Mouse (Mus musculus) stomach, postnatal 0 days (tissue): ENCODE measurements at regions not wholly inside any gene's neighbourhood (a gene's known extent, or its start where the extent isn't known, plus 50 kb on each side); places are given as distances from the start of the nearest gene placed in this dataset.

ENCODE experiments used
- ATAC-seq: fragments of 200-750 bp; cut with Nextera tagmentation; 2 replicates; pipeline ENCODE4 v1.8.0; 2017; ENCODE audit not compliant: low FRiP score, low TSS enrichment
- DNase-seq: peaks from one replicate; pipeline ENCODE4 v3.0.0-alpha.2; 2016; ENCODE audit warnings: low spot score
- H3K27ac ChIP-seq: fragments of 300-500 bp; sonication (generic); replicated peaks from 2 replicates; pipeline ENCODE4 v1.5.1; 2014; ENCODE audit warnings: mild to moderate bottlenecking, control low read depth
- H3K27me3 ChIP-seq: fragments of 300-500 bp; sonication (generic); 2 replicates; pipeline ENCODE4 v1.6.1; 2014; ENCODE audit warnings: low read length; ENCODE audit not compliant: control insufficient read depth, insufficient read depth
- H3K36me3 ChIP-seq: fragments of 300-500 bp; sonication (generic); 2 replicates; pipeline ENCODE4 v1.6.1; 2014; ENCODE audit warnings: low read length, mixed read lengths; ENCODE audit not compliant: control insufficient read depth, insufficient read depth
- H3K4me1 ChIP-seq: fragments of 300-500 bp; sonication (generic); replicated peaks from 2 replicates; pipeline ENCODE4 v1.6.1; 2014; ENCODE audit warnings: antibody characterized with exemption; ENCODE audit not compliant: control insufficient read depth, insufficient read depth
- H3K4me2 ChIP-seq: fragments of 300-500 bp; sonication (generic); replicated peaks from 2 replicates; pipeline ENCODE4 v1.6.1; 2014; ENCODE audit warnings: low read depth, mild to moderate bottlenecking, control low read depth, moderate library complexity
- H3K4me3 ChIP-seq: fragments of 300-500 bp; sonication (generic); 2 replicates; pipeline ENCODE4 v1.5.1; 2014; ENCODE audit warnings: low read depth, low read length, control low read depth
- H3K9ac ChIP-seq: fragments of 300-500 bp; sonication (generic); 2 replicates; pipeline ENCODE4 v1.6.1; 2014; ENCODE audit warnings: mild to moderate bottlenecking, low read length, control low read depth, mixed read lengths
- H3K9me3 ChIP-seq: fragments of 300-500 bp; sonication (generic); 2 replicates; pipeline ENCODE4 v1.6.1; 2016; ENCODE audit warnings: low read length; ENCODE audit not compliant: control insufficient read depth
- CTCF ChIP-seq: IDR thresholded peaks from 2 replicates; pipeline ENCODE4 v1.5.1; 2016; ENCODE audit warnings: antibody characterized with exemption, low read depth, mild to moderate bottlenecking, moderate library complexity
- EP300 ChIP-seq: optimal IDR thresholded peaks from 2 replicates; pipeline ENCODE3; 2016; ENCODE audit warnings: antibody characterized with exemption
- WGBS: fragments of 180-500 bp; shearing (Covaris S2); extraction: QIAGEN DNeasy Blood & Tissue Kit; methylation state at CpG from one replicate; pipeline ENCODE4 v1.1.7; 2014; 5-methylcytosine and 5-hydroxymethylcytosine counted together

- Histone ChIP-seq H3K4me2 (no peak overlapping the region), H3K27ac (no peak overlapping the region), H3K4me3 (no peak overlapping the region), H3K9me3 (no peaks in the 10 kb centered on the region), H3K9ac (no peak overlapping the region), H3K4me1 (no peaks in the 10 kb centered on the region), H3K27me3 (no peaks in the 10 kb centered on the region), H3K36me3 (no peaks in the 10 kb centered on the region)
- TF ChIP-seq CTCF (no peak), EP300 (no peak)
- 52% methylated on average over 13 of the region's 13 CpGs for WGBS
- DNase-seq (no peak), ATAC-seq (no peak)
Observed at GRCm38 (mm10) chr3:147963698-147964476, 1026.5 kb downstream of the Adgrl2 start.

GRCm38 (mm10) chr3:147948041-147948592, 1042.2 kb downstream of the Adgrl2 start:
- Histone ChIP-seq H3K27ac (no peak overlapping the region), H3K27me3 (no peaks in the 10 kb centered on the region), H3K4me1 (no peaks in the 10 kb centered on the region), H3K9me3 (no peaks in the 10 kb centered on the region), H3K36me3 (no peaks in the 10 kb centered on the region), H3K4me3 (no peak overlapping the region), H3K9ac (no peak overlapping the region), H3K4me2 (no peak overlapping the region)
- no peak for ATAC-seq
- WGBS, result 51% methylated on average over 13 of the region's 13 CpGs
- no peak for DNase-seq
- TF ChIP-seq EP300, result no peak
- TF ChIP-seq CTCF, result no peak

- H3K9me3 ChIP-seq, result no peaks in the 10 kb centered on the region
- H3K36me3 ChIP-seq, result no peaks in the 10 kb centered on the region
- no peak overlapping the region for H3K9ac ChIP-seq
- no peak for TF ChIP-seq CTCF
- TF ChIP-seq EP300, result no peak
- no peaks in the 10 kb centered on the region for H3K4me1 ChIP-seq
- H3K4me3 ChIP-seq, result no peak overlapping the region
- no peak overlapping the region for H3K27ac ChIP-seq
- ATAC-seq (no peak), DNase-seq (no peak)
- H3K4me2 ChIP-seq, result no peak overlapping the region
- 73% methylated on average over 4 of the region's 4 CpGs for WGBS
- no peaks in the 10 kb centered on the region for H3K27me3 ChIP-seq
Observed at GRCm38 (mm10) chr3:147943314-147943713, 1047.0 kb downstream of the Adgrl2 start.

GRCm38 (mm10) chr3:147930811-147931251, 1059.5 kb downstream of the Adgrl2 start:
- H3K9ac ChIP-seq, result no peak overlapping the region
- 36% methylated on average over 6 of the region's 6 CpGs for WGBS
- no peaks in the 10 kb centered on the region for H3K4me1 ChIP-seq
- no peak for ATAC-seq
- no peaks in the 10 kb centered on the region for H3K36me3 ChIP-seq
- no peaks in the 10 kb centered on the region for H3K27me3 ChIP-seq
- no peak for DNase-seq
- TF ChIP-seq EP300 (no peak), CTCF (no peak)
- H3K9me3 ChIP-seq, result no peaks in the 10 kb centered on the region
- no peak overlapping the region for H3K4me2 ChIP-seq
- no peak overlapping the region for H3K4me3 ChIP-seq
- no peak overlapping the region for H3K27ac ChIP-seq

- H3K27ac ChIP-seq, result no peak overlapping the region
- no peaks in the 10 kb centered on the region for H3K36me3 ChIP-seq
- H3K4me1 ChIP-seq, result no peaks in the 10 kb centered on the region
- no peak overlapping the region for H3K4me2 ChIP-seq
- H3K9ac ChIP-seq, result no peak overlapping the region
- no peaks in the 10 kb centered on the region for H3K9me3 ChIP-seq
- ATAC-seq (no peak), DNase-seq (no peak)
- no peak overlapping the region for H3K4me3 ChIP-seq
- H3K27me3 ChIP-seq, result no peaks in the 10 kb centered on the region
- WGBS, result 87% methylated on average over 2 of the region's 2 CpGs
- TF ChIP-seq EP300 (no peak), CTCF (no peak)
Observed at GRCm38 (mm10) chr3:147920181-147920580, 1068.0 kb downstream of the Ttll7 start.

- Histone ChIP-seq H3K27me3 (no peaks in the 10 kb centered on the region), H3K27ac (no peak overlapping the region), H3K4me2 (no peak overlapping the region), H3K9ac (no peak overlapping the region), H3K4me1 (no peaks in the 10 kb centered on the region), H3K36me3 (no peaks in the 10 kb centered on the region), H3K4me3 (no peak overlapping the region), H3K9me3 (no peaks in the 10 kb centered on the region)
- no peak for TF ChIP-seq CTCF
- no peak for TF ChIP-seq EP300
- ATAC-seq (no peak), DNase-seq (no peak)
- 91% methylated on average over 3 of the region's 3 CpGs for WGBS
Observed at GRCm38 (mm10) chr3:147919701-147920100, 1067.5 kb downstream of the Ttll7 start.
